Mouse (Mus musculus) midbrain, postnatal 0 days (tissue): ENCODE results near the gene Top2a. TPM values are rescaled to one million over a fixed set of nuclear protein-coding genes. Genes with fewer than 3 reads are reported as not detected.
A peak's percentile ranks its signal among the peaks of the same experiment; 100 is the strongest.

Source experiments
- ATAC-seq: fragments of 200-750 bp; cut with Nextera tagmentation; 2 replicates; pipeline ENCODE4 v1.8.0; 2017; ENCODE audit warnings: moderate number of reproducible peaks, mild to moderate bottlenecking, moderate TSS enrichment, moderate library complexity; ENCODE audit not compliant: low FRiP score
- DNase-seq: peaks from one replicate; pipeline ENCODE4 v3.0.0-alpha.2; 2015; ENCODE audit warnings: low spot score
- H3K27ac ChIP-seq: fragments of 300-500 bp; sonication (generic); 2 replicates; pipeline ENCODE4 v1.5.1; 2014; ENCODE audit warnings: low read depth, mild to moderate bottlenecking, low read length, mixed read lengths
- H3K27me3 ChIP-seq: fragments of 300-500 bp; sonication (generic); 2 replicates; pipeline ENCODE4 v1.6.1; 2014; ENCODE audit warnings: low read length, control low read depth, mixed read lengths; ENCODE audit not compliant: insufficient read depth
- H3K36me3 ChIP-seq: fragments of 300-500 bp; sonication (generic); 2 replicates; pipeline ENCODE4 v1.6.1; 2014; ENCODE audit warnings: low read length, control low read depth, mixed read lengths; ENCODE audit not compliant: insufficient read depth
- H3K4me1 ChIP-seq: fragments of 300-500 bp; sonication (generic); 2 replicates; pipeline ENCODE4 v1.6.1; 2014; ENCODE audit warnings: mild to moderate bottlenecking, control low read depth, antibody characterized with exemption, low read length, mixed read lengths; ENCODE audit not compliant: insufficient read depth
- H3K4me2 ChIP-seq: fragments of 300-500 bp; sonication (generic); 2 replicates; pipeline ENCODE4 v1.6.1; 2014; ENCODE audit warnings: low read depth, mild to moderate bottlenecking, low read length, mixed read lengths; ENCODE audit not compliant: poor library complexity, severe bottlenecking
- H3K4me3 ChIP-seq: fragments of 300-500 bp; sonication (generic); 2 replicates; pipeline ENCODE4 v1.5.1; 2014; ENCODE audit warnings: low read depth, mild to moderate bottlenecking, low read length, moderate library complexity
- H3K9ac ChIP-seq: fragments of 300-500 bp; sonication (generic); replicated peaks from 2 replicates; pipeline ENCODE4 v1.6.1; 2014; ENCODE audit warnings: mild to moderate bottlenecking, low read length, moderate library complexity, mixed read lengths; ENCODE audit not compliant: poor library complexity, severe bottlenecking
- H3K9me3 ChIP-seq: fragments of 300-500 bp; sonication (generic); 2 replicates; pipeline ENCODE4 v1.6.1; 2016; ENCODE audit warnings: low read length, control low read depth
- CTCF ChIP-seq: IDR thresholded peaks from 2 replicates; pipeline ENCODE4 v1.5.1; 2016; ENCODE audit warnings: antibody characterized with exemption, mild to moderate bottlenecking
- WGBS: fragments of 180-500 bp; shearing (Covaris S2); extraction: QIAGEN DNeasy Blood & Tissue Kit; methylation state at CpG from one replicate; pipeline ENCODE4 v1.1.7; 2014; 5-methylcytosine and 5-hydroxymethylcytosine counted together
- polyA plus RNA-seq: library from polyadenylated mRNA; unstranded; fragments of >200 nt; fragmentation: Nextera tagmentation; extraction: Ambion mirVana; gene quantifications from 2 replicates; pipeline ENCODE4 v1.2.1, GENCODE M21; 2015
- total RNA-seq: library from RNA; depleted of rRNA; stranded (reverse); fragments of >200 nt; gene quantifications from 2 replicates; pipeline ENCODE4 v1.2.3, GENCODE M21; 2014

Top2a gene
- total and polyA plus RNA-seq, 2 experiments from 2014 or later, result 10.0 to 21.1 TPM

DNA sequence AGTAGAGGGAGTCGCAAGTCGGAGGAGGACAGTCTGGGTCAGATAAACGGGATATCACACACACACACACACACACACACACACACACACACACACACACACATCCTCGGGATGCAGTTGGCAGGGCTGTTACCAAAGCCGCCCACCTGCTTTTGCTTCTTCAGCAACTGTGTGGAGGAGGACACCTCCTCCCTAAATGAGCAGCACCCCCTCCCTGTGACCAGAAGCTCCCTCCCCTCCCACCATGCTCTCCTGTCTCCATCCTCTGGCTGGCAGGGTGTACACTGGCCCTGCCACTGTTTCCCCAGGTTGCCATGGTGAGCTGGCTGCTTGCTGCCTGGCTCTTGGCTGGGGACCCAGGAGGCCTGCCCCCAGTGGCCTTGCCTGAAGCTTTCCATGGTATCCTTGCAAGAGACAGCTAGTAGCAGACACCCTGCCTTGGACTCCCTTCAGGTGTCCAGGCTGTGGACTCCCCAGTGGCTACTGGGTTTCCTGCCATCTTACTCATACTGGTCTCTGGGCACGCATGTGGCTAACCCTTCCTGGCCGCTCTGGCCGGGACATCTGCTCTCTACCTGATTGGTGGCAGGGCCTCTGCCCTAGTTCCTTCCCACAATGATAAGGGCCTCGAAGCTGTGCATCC is 57.4 kb downstream of the Top2a start:
- Histone ChIP-seq H3K4me3 (no peak overlapping the region), H3K27me3 (no peaks in the 10 kb centered on the region), H3K4me2 (no peak overlapping the region), H3K4me1 (peaks cover 36% of the 10 kb centered on the region), H3K9ac (no peak overlapping the region), H3K27ac (peak overlapping the region; percentile 43; the same call in 1 of the 2 replicates), H3K9me3 (no peaks in the 10 kb centered on the region), H3K36me3 (peaks cover 5% of the 10 kb centered on the region)
- 42% methylated on average over 9 of the region's 9 CpGs for WGBS
- ATAC-seq, result peak; percentile 58
- peak; percentile 61 for TF ChIP-seq CTCF
- DNase-seq, result peak; percentile 88

DNA sequence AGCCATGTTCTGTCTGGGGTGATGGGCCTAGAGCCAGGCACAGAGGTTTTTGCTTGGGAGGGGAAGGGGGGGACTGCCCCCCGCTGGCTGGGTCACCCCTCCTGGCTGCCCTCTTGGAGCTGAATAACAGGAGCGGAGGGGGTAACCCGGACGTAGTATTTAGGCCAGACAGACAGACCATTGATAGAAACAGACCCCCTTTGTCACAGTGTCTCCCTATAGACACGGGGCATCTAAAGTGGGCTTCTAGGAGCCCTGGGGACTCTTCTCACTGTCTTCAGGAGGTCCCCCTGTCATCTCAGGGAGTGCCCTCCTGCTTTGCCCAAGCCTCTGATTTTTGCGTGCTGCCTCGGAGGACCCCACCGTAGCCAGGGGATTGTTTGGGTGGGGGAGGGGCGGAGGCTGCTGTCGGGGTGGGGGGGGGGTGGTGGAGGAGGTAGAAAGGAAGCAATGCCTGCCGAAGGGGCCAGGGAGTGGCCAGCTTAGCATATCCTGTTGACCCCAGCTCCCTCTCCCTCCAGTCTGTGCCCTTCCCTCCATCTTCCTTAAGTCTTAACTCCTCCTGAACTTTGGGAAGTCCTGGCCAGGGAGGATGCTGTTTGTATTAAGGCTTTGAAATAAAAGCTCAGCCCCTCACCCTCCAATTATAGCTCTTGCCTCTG is 58.4 kb downstream of the Top2a start:
- H3K27ac ChIP-seq, result no peak overlapping the region; the same call in 1 of the 2 replicates
- peak; percentile 38 for DNase-seq
- WGBS, result 13% methylated on average over 9 of the region's 11 CpGs

DNA sequence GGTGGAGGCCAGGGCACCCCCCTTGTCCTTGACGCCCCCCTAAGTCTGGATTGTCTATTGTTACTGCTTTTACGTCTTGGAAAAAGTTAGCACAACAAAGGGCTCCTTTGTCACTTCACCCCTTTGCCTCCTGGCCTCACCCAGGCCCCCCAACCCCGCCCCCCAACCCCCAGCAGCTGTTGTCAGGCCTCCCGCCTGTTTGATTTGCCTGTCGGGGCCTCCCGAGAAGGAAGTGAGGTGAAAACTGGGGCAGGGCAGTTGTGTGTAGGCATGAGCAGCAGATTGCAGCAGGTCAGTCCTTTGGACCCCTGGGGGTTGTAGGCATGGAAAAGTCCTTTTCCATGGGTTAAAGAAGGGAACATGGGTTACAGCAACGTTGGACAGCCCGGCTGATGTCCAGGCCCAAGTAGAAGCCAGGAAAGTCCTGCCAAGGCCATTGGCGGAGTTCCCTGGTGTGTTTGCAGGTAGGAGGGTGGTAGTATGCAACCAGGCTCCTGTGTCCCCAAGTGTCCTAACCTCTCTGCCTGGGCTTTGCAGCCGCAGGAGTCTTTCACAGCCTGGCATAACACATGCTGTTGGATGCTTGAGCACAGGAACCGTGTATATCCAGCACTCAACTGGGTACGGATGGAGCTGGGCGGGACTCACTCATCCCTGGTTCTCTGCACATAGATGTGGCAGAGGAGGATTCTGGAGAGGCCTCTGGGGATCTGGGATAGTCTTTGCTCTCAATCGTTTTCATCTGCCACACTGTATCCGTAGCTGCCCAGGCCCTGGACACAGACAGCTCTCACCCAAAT is 59.2 kb downstream of the Top2a start:
- Histone ChIP-seq H3K27ac (no peak overlapping the region; the same call in 1 of the 2 replicates), H3K4me2 (peak overlapping the region; percentile 20; the same call in 1 of the 2 replicates), H3K9ac (no peak overlapping the region), H3K36me3 (no peaks in the 10 kb centered on the region), H3K27me3 (no peaks in the 10 kb centered on the region), H3K4me3 (no peak overlapping the region), H3K4me1 (peaks cover 41% of the 10 kb centered on the region), H3K9me3 (no peaks in the 10 kb centered on the region)
- 35% methylated on average over 15 of the region's 15 CpGs for WGBS
- DNase-seq (peak; percentile 13), ATAC-seq (no peak)
- TF ChIP-seq CTCF, result no peak

More for the DNA sequence above, 58.4 kb downstream of the Top2a start:
- Histone ChIP-seq H3K9me3 (no peaks in the 10 kb centered on the region), H3K9ac (no peak overlapping the region), H3K4me2 (no peak overlapping the region), H3K4me1 (peaks cover 41% of the 10 kb centered on the region), H3K27me3 (no peaks in the 10 kb centered on the region), H3K36me3 (no peaks in the 10 kb centered on the region), H3K4me3 (no peak overlapping the region)
- no peak for ATAC-seq
- TF ChIP-seq CTCF, result no peak

DNA sequence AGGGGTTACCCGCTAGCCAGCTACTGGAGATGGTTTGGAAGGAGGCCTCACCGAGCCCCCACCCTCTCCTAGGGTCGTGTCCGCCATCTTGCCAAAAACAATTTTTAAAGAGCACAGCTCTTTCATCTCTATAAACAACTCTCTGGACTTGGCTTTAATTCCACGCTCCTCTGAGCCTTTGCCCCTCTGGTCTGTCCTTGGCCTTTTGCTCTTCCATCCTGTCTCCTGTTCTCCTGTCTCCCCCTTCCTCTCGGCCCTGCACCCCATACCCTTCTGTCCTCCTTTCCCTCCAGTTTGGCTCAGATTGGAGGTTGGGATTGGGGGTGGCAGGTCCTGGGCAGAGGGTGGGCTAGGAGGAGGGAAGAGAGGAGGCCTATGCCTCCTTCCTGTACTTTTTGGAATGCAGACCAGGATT is 59.8 kb downstream of the Top2a start:
- no peak overlapping the region for H3K9ac ChIP-seq
- peak overlapping the region; percentile 69; the same call in 1 of the 2 replicates for H3K4me2 ChIP-seq
- no peak overlapping the region for H3K27ac ChIP-seq
- no peaks in the 10 kb centered on the region for H3K36me3 ChIP-seq
- WGBS, result 35% methylated on average over 6 of the region's 6 CpGs
- peaks cover 41% of the 10 kb centered on the region for H3K4me1 ChIP-seq
- no peak for TF ChIP-seq CTCF
- H3K9me3 ChIP-seq, result no peaks in the 10 kb centered on the region
- no peak overlapping the region for H3K4me3 ChIP-seq
- ATAC-seq (no peak), DNase-seq (no peak)
- no peaks in the 10 kb centered on the region for H3K27me3 ChIP-seq

DNA sequence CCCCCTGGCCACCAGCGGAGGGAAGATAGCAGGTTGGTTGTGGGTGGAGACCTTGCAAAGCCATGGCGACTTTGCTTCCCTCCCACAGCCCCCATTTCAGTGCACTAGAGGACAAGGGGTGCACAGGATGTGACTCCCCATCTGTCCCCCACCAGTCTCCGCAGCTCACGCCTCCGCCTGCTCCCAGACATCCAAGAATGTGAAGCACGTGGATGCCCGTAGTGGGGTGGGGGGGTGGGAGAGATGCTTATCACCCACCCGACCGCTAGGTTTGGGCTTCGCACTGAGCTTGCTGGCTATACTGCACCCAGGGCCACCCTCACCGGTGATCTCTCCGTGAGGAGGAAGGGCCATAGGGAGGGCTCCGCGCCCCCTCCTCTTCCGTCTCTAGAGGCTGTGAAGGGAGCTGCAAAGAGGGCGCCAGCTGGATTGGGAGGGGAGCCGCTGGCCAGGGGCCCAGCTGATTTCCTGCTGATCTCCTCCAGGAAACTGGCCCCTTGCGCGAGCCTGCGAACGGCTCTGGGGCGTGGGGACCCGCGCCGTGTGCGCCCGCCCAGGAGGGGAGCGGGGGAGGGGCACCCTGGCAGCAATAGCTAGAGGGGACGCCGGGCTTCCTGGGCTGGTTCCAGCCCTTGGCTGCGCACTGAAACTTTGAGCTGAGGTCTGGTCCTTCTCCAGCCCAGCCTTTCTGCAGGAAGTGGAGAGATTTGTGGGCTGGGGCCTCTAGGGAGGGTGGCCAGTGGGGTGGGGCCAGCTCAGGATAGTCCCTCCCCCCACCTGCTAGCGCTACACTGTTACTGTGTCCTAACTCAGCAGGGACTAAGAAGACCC is 60.6 kb downstream of the Top2a start:
- no peak overlapping the region; the same call in 1 of the 2 replicates for H3K27ac ChIP-seq
- H3K27me3 ChIP-seq, result no peaks in the 10 kb centered on the region
- ATAC-seq, result 0 out of 2 replicates have a peak, but pooled peaks have one; percentile 21
- peak; percentile 76 for DNase-seq
- H3K4me2 ChIP-seq, result peak overlapping the region; percentile 69
- peaks cover 35% of the 10 kb centered on the region for H3K4me1 ChIP-seq
- no peaks in the 10 kb centered on the region for H3K36me3 ChIP-seq
- TF ChIP-seq CTCF, result no peak
- peak overlapping the region; percentile 50 for H3K9ac ChIP-seq
- H3K9me3 ChIP-seq, result no peaks in the 10 kb centered on the region
- H3K4me3 ChIP-seq, result peak overlapping the region; percentile 35
- WGBS, result 2% methylated on average over 32 of the region's 32 CpGs
